Mouse (Mus musculus): Measurements from ENCODE around the gene Nol3.

Gene Nol3

DNA sequence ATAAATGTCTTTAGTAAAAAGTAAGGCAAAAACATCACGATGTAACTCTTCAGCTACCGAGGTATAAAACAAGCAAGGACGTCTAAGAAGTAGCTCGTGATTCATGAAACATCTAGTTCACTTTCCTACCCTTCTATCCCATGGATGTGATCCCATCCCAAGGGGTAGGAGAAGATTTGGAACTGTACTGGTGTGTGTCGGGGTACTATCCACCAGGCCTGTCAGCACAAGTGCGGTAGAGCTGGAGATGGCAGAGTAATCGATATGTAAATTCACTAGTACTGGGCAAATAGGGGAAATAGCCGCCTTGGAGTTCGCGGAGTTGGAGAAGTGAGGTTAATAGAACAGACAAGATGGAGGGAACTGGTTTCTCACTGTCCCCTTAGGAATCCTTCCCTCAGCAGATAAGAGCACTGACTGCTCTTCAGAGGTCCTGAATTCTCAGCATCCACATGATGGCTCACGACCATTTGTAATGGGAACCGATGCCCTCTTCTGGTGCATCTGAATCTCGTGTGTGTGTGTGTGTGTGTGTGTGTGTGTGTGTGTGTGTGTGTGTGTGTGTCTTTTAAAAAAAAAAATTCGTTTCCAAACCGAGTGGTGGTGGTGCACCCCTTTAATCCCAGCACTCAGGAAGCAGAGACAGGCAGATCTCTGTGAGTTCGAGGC lies 12.6 kb upstream of the Nol3 start:
- no peak for DNase-seq (ENCODE audit: low read depth, low spot score)

DNA sequence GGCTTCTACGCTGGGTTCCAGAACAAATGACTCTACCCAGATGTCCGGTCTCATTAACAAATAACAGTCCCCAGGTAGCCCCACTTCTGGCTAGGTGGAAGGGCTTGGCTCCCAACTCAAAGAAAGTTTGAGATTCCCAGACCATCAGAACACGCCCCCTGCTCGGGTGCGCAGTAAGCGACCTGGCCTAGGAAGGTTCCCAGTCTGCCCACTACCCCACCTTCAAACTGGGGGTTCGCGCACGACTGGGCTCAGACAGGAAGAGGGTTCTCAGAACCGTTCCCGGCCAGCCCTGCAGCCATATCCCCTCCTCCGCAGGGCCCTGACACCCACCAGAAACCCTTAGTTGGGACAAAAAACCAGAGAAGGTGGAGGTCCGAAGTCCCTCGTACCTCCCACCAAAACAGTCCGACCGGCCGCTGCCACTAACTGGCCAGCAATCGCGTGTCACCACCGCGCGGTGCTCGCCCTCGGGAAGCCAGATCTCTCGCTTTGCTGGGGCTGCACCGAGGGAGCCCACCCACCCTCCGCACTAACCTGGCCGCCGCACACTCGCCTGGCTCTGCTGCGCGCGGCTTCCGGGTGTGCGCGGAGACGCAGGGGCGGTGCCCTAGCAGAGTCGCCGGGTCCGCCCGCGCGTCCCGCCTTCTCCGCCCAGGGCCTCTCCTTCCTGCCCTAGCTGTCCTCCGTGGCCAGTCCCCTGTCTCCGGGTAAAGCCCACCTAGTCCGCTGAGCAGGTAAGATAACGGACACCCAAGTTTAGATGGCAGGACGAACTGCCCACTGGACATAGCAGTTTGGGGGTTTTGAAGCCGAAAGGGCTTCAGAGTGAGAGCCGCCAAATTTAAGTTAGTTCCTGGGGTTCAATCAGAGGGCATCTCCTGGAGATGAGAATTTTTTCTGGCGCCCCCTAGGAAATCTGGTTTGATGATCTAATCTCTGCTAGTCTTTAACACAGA lies 11.6 kb upstream of the Nol3 start, which contains the start of the genes Tradd and Fbxl8:
Gene Tradd, minus strand, starts transcription at position 586 of the 959 bp plus-strand sequence.
Gene Fbxl8, plus strand, starts transcription at position 625 of the 959 bp plus-strand sequence.
- peak; percentile 50 for DNase-seq (ENCODE audit: low read depth, low spot score)

DNA sequence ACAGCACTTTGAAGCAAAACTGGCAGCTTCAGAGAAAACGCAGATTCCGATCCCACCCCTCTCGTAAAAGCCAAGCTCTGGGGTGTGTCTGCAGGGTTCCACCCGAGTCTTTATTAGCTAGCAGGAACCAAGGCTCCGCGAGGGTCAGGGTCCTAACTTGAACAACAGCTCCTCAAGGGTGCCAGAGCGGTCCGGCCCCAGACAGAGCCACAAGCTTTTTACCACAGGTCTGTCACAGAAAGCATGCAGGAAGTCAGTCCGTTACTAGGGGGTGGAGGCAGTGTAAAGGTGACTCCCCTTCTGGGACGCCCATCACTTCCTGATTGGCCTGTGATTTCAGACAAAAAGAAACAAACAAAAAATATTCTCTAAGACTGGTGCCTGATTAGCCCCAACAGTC lies 10.8 kb upstream of the Nol3 start:
- peak; percentile 82 for DNase-seq (ENCODE audit: low read depth, low spot score)

DNA sequence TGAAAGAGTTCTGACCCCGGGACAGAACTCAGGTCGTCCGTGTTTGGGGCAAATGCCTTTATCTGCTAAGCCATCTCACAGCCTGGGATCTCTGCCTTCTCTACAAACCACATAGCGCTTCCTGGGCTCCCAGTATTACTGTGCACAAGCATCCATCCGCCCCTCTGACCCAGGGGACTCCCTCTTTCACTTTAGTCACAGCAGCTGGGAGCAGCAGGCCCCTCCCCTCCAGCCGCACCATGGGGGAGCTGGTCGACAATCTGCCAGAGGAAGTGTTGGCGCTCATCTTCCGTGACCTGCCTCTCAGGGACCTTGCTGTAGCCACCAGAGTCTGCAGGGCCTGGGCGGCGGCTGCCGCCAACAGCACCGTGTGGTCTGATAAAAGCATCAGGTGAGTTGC lies 9.2 kb upstream of the Nol3 start:
- peak; percentile 53 for DNase-seq (ENCODE audit: low read depth, low spot score)

DNA sequence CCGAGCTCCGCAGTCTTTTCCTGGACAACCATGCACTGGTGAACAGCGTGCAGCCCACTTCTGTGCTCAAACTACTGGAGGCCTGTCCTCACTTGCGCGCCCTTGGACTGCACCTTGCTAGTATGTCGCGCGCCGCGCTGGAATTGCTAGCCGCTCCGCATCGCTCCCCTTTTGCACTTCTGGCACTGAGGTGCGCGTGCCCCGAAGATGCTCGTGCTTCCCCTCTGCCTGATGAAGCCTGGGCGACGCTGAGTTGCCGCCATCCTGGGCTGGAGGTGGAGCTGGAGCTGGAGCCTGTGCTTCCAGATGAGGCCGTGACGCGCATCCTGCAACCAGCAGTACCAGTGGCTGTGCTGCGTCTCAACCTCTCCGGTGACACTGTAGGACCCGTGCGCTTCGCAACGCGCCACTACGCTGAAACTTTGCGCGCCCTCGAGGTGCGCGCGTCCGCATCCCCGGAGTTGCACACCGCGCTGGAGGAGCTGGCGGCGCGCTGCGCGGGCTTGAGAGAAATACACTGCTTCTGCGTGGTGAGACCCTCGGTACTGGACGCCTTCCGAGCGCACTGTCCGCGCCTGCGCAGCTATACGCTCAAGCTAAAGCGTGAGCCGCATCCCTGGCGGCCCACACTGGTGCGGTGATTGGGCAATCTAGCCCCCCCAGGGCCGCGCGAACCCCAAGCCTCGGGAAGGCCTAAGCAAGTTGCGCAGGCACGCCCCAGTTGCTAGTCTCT lies 7.4 kb upstream of the Nol3 start:
- DNase-seq (ENCODE audit: low read depth, low spot score) = peak; percentile 87

DNA sequence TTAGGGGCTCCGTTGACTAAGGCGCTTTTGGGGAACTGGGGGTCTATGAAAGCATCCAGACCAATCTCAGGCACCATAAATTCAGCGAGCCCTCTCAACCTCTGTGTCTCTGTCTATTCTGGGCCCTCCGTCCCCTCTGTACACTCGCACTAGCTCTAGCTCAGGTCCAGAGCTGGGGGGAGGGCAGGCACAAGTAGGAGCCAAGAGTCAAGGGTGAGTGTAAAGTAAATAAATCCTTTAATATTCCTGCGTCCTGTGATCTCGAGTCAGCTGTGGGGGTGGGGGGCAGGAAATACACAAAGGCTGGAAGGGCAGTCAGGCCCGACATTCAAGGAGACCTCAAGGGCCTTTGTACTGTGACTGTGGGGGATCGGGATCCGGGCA lies 6.9 kb upstream of the Nol3 start:
- DNase-seq (ENCODE audit: low read depth, low spot score) = no peak

DNA sequence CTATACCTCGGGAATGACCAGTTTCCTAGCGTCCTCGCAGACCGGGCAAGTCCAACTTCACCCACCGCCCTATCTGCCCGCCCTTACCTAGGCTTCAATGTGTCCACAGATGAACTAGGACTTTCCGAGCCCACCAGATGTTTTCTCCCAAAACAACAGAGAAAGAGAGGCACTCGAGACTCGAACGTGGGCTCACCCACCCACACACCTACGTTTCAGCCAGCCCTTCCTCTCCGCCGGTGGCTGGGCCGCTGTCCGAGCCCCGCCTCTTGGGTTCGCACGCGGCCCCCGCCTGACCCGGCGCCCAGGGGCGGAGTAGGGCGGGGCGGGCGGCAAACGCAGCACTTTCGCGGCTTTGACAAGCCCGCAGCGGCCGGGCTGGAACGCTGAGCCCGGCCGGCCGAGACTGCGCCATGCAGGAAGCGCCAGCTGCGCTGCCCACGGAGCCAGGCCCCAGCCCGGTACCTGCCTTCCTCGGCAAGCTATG lies 6.4 kb upstream of the Nol3 start, which contains the start of gene Hsf4:
Gene Hsf4, plus strand, starts transcription at position 341 of the 487 bp plus-strand sequence.
- no peak for DNase-seq (ENCODE audit: low read depth, low spot score)

DNA sequence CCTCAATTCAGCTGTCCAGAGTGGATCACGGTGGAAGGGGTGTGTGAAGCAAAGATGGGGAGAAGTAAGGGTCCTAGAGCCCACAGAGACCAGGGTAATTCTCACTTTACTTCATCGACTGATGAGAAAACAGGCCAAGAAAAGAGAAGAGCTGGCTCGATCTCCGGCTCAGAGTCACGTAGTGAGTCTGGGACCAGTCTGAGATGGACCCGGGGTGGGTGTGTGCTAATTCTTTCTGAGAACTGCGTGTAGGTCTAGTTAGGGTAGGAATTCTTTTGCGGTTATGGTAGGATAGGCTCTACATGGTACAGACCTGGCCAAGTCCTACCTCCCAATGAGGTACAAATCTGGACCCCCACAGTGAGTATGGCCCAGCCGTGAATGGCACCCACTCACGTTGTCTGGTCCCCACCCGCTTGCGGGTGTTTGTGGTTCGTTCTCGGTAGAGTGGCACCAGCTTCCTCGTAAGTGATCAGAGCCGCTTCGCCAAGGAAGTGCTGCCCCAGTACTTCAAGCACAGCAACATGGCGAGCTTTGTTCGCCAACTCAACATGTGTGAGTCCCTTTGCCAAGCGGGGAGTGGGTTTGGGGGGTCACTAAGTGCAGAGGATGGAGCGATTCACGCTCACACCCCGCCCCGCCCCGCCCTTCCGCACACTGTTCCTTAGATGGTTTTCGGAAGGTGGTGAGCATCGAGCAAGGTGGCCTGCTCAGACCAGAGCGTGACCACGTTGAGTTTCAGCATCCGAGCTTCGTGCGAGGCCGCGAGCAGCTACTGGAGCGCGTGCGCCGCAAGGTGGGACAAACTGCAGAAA lies 5.6 kb upstream of the Nol3 start:
- no peak for DNase-seq (ENCODE audit: low read depth, low spot score)

DNA sequence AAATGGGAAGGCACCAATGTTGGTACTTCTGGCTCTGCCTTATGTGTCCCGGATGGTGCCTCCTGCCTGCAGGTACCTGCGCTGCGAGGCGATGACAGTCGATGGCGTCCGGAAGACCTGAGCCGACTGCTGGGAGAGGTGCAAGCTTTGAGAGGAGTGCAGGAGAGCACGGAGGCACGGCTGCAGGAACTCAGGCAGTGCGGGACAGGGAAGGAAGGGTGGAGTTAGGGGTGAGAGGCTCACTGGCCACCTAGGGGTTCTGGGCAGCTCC lies 5.1 kb upstream of the Nol3 start:
- peak; percentile 35 for DNase-seq (ENCODE audit: low read depth, low spot score)

DNA sequence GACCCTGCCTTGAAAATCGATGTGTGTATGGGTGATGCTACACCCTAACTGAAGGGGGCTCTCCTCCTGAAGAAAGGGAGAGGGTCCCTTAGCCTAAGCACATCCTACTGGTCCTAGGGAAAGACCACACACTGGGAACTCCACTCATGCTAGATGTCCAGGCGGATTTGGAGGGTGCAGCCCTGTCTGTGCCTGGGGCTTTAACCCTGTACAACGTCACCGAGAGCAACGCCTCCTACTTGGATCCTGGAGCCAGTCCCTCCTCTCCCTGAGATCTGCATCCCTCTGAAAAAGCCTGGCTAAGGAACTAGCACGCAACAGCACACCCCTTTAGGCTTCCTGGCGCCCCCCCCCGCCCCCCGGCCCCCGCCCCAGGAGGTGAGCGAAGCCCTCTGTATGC lies 553 bp upstream of the Nol3 start:
- DNase-seq (ENCODE audit: low read depth, low spot score) = no peak

DNA sequence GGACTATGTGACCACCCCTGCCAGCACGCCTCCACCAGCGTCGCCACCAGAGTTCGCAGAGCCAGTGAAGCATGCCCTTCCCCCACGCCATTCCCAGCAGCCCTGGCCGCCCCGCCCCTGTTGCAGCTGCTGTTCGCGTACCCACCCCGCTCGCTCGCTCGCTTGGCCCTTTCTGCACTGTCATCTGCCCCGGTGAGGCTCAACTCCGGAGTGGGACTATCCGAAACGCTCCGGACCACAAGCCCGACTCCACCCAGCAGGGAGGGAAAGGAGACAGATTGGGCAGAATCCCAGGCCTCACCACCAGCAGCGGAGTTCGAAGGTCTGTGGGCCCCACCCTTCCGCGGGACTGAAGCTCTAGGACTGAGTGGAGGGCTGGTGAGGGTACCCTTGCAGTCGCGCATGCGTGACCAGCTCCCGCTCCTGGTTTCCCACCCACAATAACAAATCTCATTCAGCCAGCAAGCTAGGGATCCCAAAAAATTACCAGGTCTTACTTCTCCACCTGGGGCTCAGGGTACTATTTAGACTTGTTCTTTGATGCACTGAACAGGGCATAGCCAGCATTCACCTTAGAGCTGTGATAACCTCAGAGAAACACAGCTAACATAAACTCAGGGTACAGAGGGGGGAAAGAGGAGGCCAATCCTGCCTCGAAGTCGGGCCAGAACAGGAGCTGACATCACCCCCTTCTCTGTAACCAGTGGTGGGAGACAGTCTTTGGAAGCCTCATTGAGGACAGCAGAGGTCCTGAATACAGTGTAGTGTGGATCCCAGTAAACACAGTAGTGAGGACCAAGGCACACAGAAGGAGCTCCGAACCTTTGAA lies 566 bp downstream of the Nol3 start:
- peak; percentile 73 for DNase-seq (ENCODE audit: low read depth, low spot score)

DNA sequence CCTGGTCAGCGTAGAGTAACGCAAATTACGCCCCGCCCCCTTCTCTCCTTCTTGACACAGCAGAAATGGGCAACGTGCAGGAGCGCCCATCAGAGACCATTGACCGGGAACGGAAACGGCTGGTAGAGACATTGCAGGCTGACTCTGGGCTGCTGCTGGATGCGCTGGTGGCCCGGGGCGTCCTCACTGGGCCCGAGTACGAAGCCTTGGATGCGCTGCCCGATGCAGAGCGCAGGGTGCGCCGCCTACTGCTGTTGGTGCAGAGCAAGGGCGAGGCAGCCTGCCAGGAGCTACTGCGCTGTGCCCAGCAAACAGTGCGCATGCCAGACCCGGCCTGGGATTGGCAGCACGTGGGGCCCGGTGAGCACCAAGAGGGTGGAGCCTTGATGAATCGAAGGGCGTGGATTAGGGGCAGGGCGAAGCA lies 3.0 kb downstream of the Nol3 start:
- peak; percentile 62 for DNase-seq (ENCODE audit: low read depth, low spot score)

DNA sequence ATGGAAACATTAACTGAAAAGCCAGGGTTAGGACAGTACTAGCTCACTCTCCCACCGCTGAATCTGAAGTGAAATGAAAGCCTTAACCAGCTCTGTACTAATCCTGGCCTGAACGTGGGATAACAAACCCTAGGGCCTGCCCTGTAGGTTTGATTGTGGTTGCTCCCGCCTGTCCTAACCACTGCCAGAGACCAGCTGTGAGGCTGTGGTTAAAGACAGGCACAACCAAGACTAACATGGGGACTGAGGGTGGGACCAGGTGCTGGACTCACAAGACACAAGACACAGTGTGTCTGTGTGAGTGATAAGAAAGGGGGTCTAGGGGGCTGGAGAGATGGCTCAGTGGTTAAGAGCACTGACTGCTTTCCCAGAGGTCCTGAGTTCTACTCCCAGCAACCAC lies 4.6 kb downstream of the Nol3 start:
- DNase-seq (ENCODE audit: low read depth, low spot score) = no peak

DNA sequence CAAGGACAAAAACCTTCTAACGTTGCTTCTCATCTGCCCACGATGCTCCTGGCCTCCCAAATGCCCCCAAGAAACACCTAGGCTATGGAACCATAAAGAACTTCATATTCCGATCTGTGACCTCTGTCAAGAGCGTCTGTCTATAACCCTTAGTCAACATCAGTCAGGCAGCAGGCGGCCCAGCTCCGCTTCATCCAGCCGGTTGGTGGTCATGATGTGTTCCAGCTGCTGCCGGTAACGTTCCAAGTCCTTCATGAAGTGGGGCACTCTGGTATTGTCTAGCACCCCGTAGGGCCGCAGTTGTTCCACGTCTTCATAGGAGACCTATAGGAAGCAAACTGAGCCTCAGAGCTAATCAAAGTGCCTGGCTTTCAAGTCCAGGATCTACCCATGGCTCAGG lies 5.9 kb downstream of the Nol3 start:
- no peak for DNase-seq (ENCODE audit: low read depth, low spot score)

DNA sequence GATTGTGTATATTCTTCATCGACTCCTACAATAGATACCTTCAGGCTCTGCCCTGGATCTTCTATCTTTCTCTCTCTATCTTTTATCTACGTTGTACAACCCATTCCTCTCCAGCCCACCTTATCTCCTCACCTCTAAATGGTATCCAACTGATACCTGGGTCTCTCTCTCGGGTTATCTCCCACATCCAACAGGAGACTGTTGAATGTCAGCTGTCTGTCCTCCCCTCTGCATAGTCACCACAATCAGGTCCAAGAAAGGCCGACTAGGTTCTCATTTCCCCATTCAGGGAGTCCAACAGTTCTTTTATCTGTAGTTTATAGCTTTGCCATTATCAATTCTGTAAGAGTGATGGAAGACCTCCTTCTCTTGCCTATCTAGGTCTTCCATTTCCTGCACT lies 6.3 kb downstream of the Nol3 start:
- no peak for DNase-seq (ENCODE audit: low read depth, low spot score)

DNA sequence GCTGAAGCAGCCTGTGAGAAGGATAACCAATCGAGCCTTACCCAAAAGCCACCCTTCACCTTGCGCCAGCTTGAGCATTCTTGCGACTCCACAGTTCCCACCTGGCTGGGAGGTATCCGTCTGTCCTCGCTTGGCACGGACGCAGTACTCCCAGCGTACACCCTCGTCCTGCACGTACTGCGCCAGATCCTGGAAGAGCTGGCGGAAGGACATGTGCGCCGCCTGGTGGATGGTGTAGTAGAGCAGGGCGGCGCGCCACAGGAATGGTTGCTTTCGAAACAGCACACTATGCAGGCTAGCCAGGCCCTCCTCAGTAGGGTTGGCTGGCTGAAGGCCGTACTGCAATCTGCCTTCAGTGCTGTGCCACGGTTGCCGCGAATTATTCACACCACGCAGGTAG lies 7.1 kb downstream of the Nol3 start:
- peak; percentile 87 for DNase-seq (ENCODE audit: low read depth, low spot score)

DNA sequence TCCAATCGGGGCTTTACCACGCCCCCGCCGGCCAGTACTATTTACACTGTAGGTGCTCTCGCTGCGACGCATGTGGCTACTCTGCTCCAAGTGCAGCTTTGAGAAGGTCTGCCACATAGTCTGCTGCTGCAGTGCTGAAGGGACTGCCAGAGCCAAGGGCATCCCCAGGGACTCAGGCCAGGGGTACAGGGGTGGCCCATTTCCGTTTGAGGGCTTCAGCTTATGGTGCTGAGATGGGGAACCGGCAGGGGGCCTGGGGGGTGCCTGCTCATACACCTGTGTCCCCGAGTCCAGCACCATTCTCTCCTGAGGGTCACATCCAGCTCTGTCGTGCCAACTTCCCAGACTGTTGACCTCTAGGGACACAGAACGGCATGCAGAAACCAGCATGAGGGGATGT lies 9.6 kb downstream of the Nol3 start:
- no peak for DNase-seq (ENCODE audit: low read depth, low spot score)

DNA sequence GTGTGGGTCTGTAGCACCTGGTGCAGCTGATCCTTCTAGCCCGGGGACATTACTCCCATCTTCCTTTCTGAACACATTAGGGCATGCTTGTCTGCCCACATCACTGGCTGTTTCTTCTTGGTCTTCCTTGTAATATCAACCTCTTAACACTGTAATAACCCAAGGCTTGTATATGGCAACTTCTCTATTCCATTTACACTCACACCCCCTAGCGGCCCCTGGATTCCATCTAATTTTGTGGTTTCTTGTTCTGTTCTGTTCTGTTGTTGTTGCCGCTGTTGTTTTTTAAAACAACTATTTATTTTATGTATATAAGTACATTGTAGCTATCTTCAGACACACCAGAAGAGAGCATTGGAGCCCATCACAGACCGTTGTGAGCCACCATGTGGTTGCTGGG lies 11.0 kb downstream of the Nol3 start:
- no peak for DNase-seq (ENCODE audit: low read depth, low spot score)

DNA sequence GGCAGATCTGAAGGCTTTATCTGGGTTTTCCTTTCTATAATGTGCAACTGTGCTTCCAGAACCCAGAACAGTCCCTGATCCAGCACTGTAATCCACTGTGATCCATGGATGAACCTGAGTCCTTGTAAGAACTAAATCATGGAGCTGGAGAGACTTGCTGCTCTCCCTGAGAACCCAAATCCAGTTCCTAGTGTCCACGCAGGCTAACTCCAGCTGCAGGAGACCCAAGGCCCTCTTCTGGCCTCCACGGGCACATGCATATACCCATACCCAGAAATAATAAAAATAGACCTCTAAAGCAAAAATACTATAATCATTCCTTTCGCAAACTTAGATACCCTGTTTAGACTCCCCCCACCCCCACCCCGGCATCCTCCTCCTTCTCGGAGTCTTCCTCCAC lies 12.3 kb downstream of the Nol3 start:
- DNase-seq (ENCODE audit: low read depth, low spot score) = no peak

DNA sequence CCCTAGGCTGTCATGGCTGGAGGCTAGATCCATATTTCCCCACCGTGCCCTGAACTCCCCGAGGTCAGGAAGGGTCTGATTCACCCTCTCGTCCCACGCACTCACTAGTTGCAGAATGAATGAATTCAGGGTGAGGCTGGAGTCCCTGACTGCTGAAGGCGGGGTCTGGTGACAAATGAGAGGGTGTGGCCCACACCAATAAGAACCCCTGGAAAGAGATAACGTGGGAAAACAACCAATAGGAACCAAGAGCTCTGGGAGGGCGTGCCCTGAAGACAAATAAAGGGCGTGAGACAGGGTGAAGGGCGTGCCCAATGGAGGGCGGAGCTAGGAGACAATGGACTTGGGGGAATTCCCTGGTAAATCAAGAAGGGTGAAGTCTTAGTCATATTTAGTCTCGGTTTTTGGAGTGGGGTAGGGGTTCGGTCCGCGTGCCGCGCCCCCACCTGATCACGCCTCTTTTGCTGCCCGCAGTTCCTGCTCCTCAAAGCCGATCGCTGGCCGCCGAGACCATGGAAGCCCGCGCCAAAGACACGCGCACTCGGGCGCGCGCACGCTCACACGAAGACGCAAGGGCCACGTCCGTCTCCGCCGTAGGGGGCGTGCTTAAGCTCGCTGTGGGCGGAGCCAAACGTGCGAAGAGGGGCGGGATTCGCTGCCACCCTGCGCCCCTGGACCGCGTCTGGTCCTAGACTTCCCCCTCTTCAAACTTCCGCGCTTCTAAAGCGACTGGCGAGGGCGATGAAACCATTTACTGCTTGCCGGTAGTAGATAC lies 13.2 kb downstream of the Nol3 start:
- peak; percentile 99 for DNase-seq (ENCODE audit: low read depth, low spot score)

Measured in R1 (cell line).